Mouse (Mus musculus): ENCODE data around the gene Hoxc12.

DNA sequence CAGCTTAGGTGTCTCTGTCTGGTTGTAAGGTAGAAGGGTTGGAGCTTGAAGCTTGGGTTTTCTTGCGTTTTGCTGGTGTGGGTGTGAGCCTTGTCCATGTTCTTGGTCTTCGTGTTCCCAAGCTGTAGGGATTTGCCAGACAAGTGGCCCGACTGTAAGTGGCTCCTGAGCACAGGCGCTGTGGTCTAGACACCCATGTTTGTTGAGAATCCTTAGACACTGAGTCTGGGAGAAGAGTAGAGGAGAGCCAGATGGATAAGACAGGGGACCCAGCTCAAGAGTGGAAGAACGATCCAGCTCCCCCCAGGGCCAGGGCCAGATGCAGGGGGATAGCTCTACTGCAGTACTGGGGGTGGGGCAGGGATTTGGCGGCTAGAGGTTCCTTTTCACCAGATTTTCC, 36.2 kb downstream of the Hoxc12 start:
- TF ChIP-seq POLR2A (IDR thresholded peaks at IDR 0.05; ENCODE audit: low read depth, low read length) (no peak), CTCF (IDR thresholded peaks at IDR 0.05; ENCODE audit: extremely low read depth, insufficient read depth, insufficient read length, insufficient replicate concordance) (no peak)
